Mouse (Mus musculus) hindbrain, postnatal 0 days (tissue): ENCODE data around the gene Otulinl. TPM values are rescaled to one million over a fixed set of nuclear protein-coding genes. Genes with fewer than 3 reads are reported as not detected.

Source experiments
- ATAC-seq: fragments of 200-750 bp; cut with Nextera tagmentation; 2 replicates; pipeline ENCODE4 v1.8.0; 2017; ENCODE audit warnings: mild to moderate bottlenecking, moderate TSS enrichment, moderate library complexity
- DNase-seq: peaks from one replicate; pipeline ENCODE4 v3.0.0-alpha.2; 2015; ENCODE audit warnings: low spot score
- H3K27ac ChIP-seq: fragments of 300-500 bp; sonication (generic); 2 replicates; pipeline ENCODE4 v1.5.1; 2014; ENCODE audit warnings: mild to moderate bottlenecking
- H3K27me3 ChIP-seq: fragments of 300-500 bp; sonication (generic); 2 replicates; pipeline ENCODE4 v1.6.1; 2014; ENCODE audit warnings: low read length, mixed read lengths; ENCODE audit not compliant: insufficient read depth
- H3K36me3 ChIP-seq: fragments of 300-500 bp; sonication (generic); 2 replicates; pipeline ENCODE4 v1.6.1; 2014; ENCODE audit warnings: low read length, mixed read lengths; ENCODE audit not compliant: insufficient read depth
- H3K4me1 ChIP-seq: fragments of 300-500 bp; sonication (generic); 2 replicates; pipeline ENCODE4 v1.6.1; 2014; ENCODE audit warnings: antibody characterized with exemption, low read length, mixed read lengths; ENCODE audit not compliant: insufficient read depth
- H3K4me2 ChIP-seq: fragments of 300-500 bp; sonication (generic); 2 replicates; pipeline ENCODE4 v1.6.1; 2014; ENCODE audit warnings: low read depth, mild to moderate bottlenecking, low read length, moderate library complexity, mixed read lengths
- H3K4me3 ChIP-seq: fragments of 300-500 bp; sonication (generic); 2 replicates; pipeline ENCODE4 v1.5.1; 2014; ENCODE audit warnings: low read length
- H3K9ac ChIP-seq: fragments of 300-500 bp; sonication (generic); replicated peaks from 2 replicates; pipeline ENCODE4 v1.6.1; 2014; ENCODE audit warnings: mild to moderate bottlenecking, low read length, moderate library complexity, mixed read lengths
- H3K9me3 ChIP-seq: fragments of 300-500 bp; sonication (generic); 2 replicates; pipeline ENCODE4 v1.6.1; 2016; ENCODE audit warnings: low read length, mixed read lengths
- CTCF ChIP-seq: IDR thresholded peaks from 2 replicates; pipeline ENCODE4 v1.5.1; 2016; ENCODE audit warnings: antibody characterized with exemption, control low read depth, low read depth
- WGBS: fragments of 180-500 bp; shearing (Covaris S2); extraction: QIAGEN DNeasy Blood & Tissue Kit; methylation state at CpG from one replicate; pipeline ENCODE4 v1.1.7; 2014; 5-methylcytosine and 5-hydroxymethylcytosine counted together
- polyA plus RNA-seq: library from polyadenylated mRNA; unstranded; fragments of >200 nt; fragmentation: Nextera tagmentation; extraction: Ambion mirVana; gene quantifications from 2 replicates; pipeline ENCODE4 v1.2.1, GENCODE M21; 2015
- total RNA-seq: library from RNA; depleted of rRNA; stranded (reverse); fragments of >200 nt; gene quantifications from 2 replicates; pipeline ENCODE4 v1.2.3, GENCODE M21; 2014

Gene Otulinl
- total and polyA plus RNA-seq, 2 experiments from 2014 or later, result 11.0 to 18.4 TPM

DNA sequence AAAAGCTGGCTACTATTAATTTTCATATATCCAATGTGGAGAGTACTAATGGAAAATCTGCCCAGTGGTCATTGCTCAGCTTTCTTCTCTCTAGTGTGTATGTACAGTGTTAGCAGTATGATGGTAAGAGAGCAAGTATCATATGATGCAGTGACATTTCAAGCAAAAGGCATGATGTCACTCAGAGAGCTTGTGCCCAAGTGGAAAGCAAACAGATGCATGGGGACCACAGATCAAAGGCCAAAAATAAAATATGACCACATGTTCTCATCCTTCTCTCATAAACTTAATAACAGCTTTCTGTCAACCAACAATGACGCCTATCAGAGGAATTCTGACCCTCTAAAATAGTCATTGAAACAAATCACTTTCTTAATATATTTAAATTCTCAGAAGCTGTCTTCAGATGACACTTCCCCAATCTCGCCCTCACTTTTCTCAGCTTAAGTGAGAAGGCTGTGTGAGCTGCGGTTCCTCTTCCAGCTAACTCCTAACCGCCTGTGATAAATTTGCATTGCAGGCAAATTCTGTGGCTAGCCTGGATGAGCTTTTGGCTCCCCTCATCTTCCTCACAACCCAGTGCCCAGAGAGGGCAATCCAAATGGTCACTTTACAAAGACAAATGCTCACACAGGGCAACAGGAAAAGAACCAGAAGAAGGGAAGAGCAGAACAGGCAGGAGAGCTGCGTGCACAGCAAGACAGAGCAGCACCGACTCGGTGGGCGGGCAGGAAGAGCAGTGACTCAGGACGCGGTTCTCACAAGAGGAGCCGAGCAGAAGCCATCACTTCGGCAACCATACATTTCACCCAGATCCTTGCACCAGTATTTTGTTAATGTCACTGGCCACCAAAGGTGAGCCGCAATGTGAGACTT, 56.1 kb downstream of the Otulinl start:
- Histone ChIP-seq H3K36me3 (peaks cover 6% of the 10 kb centered on the region; the same call in 1 of the 2 replicates), H3K27me3 (no peaks in the 10 kb centered on the region), H3K4me3 (no peak overlapping the region), H3K27ac (no peak overlapping the region), H3K9ac (no peak overlapping the region), H3K9me3 (no peaks in the 10 kb centered on the region), H3K4me2 (no peak overlapping the region), H3K4me1 (peaks cover 13% of the 10 kb centered on the region; the same call in 1 of the 2 replicates)
- TF ChIP-seq CTCF, result no peak
- DNase-seq, result no peak
- ATAC-seq, result no peak
- 84% methylated on average over 13 of the region's 13 CpGs for WGBS

DNA sequence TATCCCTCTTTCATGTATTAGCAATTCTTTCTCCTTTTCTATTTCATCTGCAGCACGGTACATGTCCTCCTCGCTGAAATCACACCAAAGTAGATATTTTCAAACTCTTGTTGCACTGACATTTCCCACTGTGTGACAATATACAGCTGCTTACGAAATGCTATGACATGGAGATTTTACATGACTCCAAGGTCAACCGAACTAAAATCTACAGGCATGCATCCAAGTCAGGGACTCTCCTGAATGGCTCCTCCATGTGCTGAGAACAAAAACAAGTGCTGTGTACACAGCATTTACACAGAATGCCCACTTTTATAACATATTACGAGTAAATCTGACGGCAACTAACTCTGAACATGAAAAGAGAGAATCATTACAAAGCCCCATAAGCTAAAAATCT, 58.1 kb downstream of the Otulinl start:
- WGBS, result 85% methylated on average over 6 of the region's 6 CpGs

DNA sequence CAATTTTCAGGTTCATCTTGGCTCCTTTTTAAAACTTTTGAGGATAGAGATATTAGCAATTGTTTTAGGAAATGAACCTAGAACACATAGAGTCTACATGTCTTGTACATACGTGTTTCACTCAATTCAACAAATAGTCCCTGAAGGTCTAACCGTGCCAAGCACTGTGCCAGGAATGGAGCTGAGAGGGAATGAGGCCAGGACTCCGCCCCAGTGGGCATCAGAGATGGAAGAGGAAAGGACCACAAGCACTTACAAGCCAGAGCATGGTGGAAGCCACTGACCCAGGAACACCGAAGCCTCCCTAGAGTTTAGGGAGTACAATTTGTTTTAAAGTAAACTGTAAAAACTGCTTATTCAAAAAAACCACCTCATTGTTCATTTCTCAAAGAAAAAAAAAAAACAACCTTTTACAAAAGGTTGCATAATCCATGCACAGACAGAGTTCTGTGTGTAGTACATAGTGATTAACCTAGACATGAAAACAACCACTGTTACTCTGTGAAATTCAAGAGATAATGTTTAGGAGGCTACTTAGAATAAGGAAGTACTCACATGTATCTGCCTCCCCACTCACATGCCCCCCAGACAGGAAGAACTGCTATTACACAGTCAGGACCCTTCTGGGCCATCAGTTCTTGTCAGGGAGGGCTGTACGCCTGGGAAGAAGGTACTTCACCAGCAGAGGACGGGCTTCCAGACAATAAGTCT, 60.7 kb downstream of the Otulinl start:
- no peaks in the 10 kb centered on the region for H3K9me3 ChIP-seq

More for the DNA sequence above, 58.1 kb downstream of the Otulinl start:
- ATAC-seq (no peak), DNase-seq (no peak)
- no peak overlapping the region for H3K9ac ChIP-seq
- no peak overlapping the region for H3K27ac ChIP-seq
- H3K4me2 ChIP-seq, result no peak overlapping the region
- H3K27me3 ChIP-seq, result no peaks in the 10 kb centered on the region
- H3K4me1 ChIP-seq, result no peaks in the 10 kb centered on the region
- no peaks in the 10 kb centered on the region for H3K9me3 ChIP-seq
- H3K4me3 ChIP-seq, result no peak overlapping the region
- H3K36me3 ChIP-seq, result peaks cover 13% of the 10 kb centered on the region; the same call in 1 of the 2 replicates
- no peak for TF ChIP-seq CTCF

DNA sequence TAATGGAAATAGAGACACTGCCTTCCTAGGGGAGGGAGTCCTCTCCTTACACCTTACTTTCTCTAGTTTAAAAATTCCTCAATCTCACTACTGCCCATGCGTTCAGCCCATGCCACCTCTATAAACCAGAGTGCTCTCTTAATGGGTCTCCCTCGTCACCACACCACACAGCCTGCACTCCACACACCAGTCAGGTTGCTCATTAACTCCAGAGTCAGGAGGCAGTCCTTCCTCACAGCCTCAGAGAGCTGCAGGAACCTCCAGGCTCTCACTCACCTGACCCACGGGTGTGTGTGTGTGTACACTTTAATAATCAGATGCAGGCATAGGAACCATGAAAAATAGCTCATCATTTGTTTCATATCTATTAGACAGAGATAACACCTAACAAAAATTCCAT, 61.7 kb downstream of the Otulinl start:
- WGBS, result 83% methylated on average over 3 of the region's 3 CpGs
- Histone ChIP-seq H3K4me2 (no peak overlapping the region), H3K27ac (no peak overlapping the region), H3K4me3 (no peak overlapping the region), H3K36me3 (peaks cover 7% of the 10 kb centered on the region; the same call in 1 of the 2 replicates), H3K9me3 (no peaks in the 10 kb centered on the region), H3K27me3 (no peaks in the 10 kb centered on the region), H3K4me1 (no peaks in the 10 kb centered on the region), H3K9ac (no peak overlapping the region; the same call in 1 of the 2 replicates)
- no peak for DNase-seq
- ATAC-seq, result no peak
- no peak for TF ChIP-seq CTCF

More for the DNA sequence above, 60.7 kb downstream of the Otulinl start:
- H3K4me1 ChIP-seq, result no peaks in the 10 kb centered on the region
- H3K4me3 ChIP-seq, result no peak overlapping the region
- no peak overlapping the region for H3K27ac ChIP-seq
- no peak for DNase-seq
- peaks cover 7% of the 10 kb centered on the region; the same call in 1 of the 2 replicates for H3K36me3 ChIP-seq
- no peak for ATAC-seq
- no peaks in the 10 kb centered on the region for H3K27me3 ChIP-seq
- no peak overlapping the region for H3K9ac ChIP-seq
- TF ChIP-seq CTCF, result no peak
- H3K4me2 ChIP-seq, result no peak overlapping the region
- WGBS, result 80% methylated on average over 6 of the region's 6 CpGs

DNA sequence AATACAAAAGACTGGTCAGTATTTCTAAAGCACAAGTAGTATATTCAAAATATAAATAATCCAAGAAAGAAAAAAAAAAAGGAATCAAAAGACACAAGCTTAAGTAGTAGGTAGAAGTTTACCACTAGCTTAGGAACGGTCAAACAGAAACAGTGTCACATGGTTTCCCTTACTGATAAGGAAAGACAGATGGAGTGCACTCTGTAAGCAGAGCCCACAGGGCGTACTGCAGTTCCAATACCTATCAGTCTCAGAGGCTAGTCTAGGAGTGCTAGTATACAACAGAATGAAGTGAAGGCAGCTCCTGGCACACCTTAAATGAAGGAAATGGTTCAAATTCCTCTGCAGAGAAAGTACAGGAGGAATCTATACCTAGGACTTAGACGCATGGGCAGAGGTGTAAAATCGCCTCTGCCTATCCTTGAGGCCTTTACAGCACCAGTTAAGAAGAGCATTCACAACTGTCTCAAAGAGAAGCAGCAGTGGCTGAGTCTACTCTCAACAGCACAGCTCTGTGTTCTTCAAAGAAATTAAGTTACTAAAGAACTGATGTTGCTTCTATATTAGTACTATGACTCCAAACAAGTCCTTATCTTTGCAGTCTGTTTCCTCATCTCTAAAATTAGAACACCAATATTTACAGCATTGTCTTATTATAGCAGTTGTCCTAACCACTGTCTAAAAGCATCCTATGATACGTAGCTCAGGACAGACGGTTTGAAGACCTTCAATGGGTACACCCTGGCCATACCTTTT, 62.4 kb downstream of the Otulinl start:
- Histone ChIP-seq H3K4me3 (no peak overlapping the region), H3K27me3 (no peaks in the 10 kb centered on the region), H3K9me3 (no peaks in the 10 kb centered on the region), H3K27ac (no peak overlapping the region), H3K36me3 (peaks cover 14% of the 10 kb centered on the region; the same call in 1 of the 2 replicates), H3K4me2 (no peak overlapping the region), H3K4me1 (no peaks in the 10 kb centered on the region), H3K9ac (no peak overlapping the region; the same call in 1 of the 2 replicates)
- 88% methylated on average over 6 of the region's 6 CpGs for WGBS
- no peak for TF ChIP-seq CTCF
- DNase-seq (no peak), ATAC-seq (no peak)

DNA sequence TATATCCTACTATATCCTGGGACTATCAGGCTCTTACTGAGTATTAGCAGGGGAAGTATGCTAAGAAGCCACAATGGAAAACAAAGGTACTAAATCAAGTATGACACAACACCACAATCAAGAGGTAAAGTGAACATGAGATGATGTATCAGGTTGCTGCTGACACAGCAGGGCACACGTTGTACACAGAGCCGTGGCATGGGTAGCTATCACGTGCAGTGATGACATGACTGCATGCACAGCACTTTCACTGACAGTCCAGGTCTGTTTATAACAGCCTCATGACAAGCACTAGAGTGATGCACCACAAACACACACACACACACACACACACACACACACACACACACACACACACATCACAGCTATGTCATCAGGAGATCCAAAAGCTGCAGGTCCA, 64.2 kb downstream of the Otulinl start:
- no peak for TF ChIP-seq CTCF
- H3K9me3 ChIP-seq, result no peaks in the 10 kb centered on the region
- DNase-seq, result no peak
- H3K4me1 ChIP-seq, result no peaks in the 10 kb centered on the region
- H3K4me2 ChIP-seq, result no peak overlapping the region
- no peak overlapping the region for H3K9ac ChIP-seq
- no peaks in the 10 kb centered on the region for H3K27me3 ChIP-seq
- H3K36me3 ChIP-seq, result peaks cover 14% of the 10 kb centered on the region; the same call in 1 of the 2 replicates
- WGBS, result 84% methylated on average over 3 of the region's 3 CpGs
- H3K4me3 ChIP-seq, result no peak overlapping the region
- no peak for ATAC-seq
- no peak overlapping the region for H3K27ac ChIP-seq
